Mouse (Mus musculus) heart, embryonic 16.5 days (tissue): ENCODE measurements around the gene Gm973. TPM values are rescaled to one million over a fixed set of nuclear protein-coding genes. Genes with fewer than 3 reads are reported as not detected.

Experiments used
- ATAC-seq: fragments of 200-750 bp; cut with Nextera tagmentation; replicated peaks from 2 replicates; pipeline ENCODE4 v1.8.0; 2017; ENCODE audit warnings: moderate number of reproducible peaks; ENCODE audit not compliant: insufficient read depth, low FRiP score; ENCODE audit errors: extremely low read depth
- H3K27ac ChIP-seq: fragments of 300-500 bp; sonication (generic); 2 replicates; pipeline ENCODE4 v1.5.1; 2014; ENCODE audit warnings: mild to moderate bottlenecking, low read length, control low read depth, moderate library complexity
- H3K27me3 ChIP-seq: fragments of 300-500 bp; sonication (generic); 2 replicates; pipeline ENCODE4 v1.6.1; 2014; ENCODE audit warnings: low read length, mixed read lengths; ENCODE audit not compliant: control insufficient read depth, insufficient read depth
- H3K36me3 ChIP-seq: fragments of 300-500 bp; sonication (generic); 2 replicates; pipeline ENCODE4 v1.6.1; 2014; ENCODE audit not compliant: control insufficient read depth, insufficient read depth
- H3K4me1 ChIP-seq: fragments of 300-500 bp; sonication (generic); 2 replicates; pipeline ENCODE4 v1.6.1; 2014; ENCODE audit warnings: low read length, mixed read lengths; ENCODE audit not compliant: control insufficient read depth, insufficient read depth
- H3K4me2 ChIP-seq: fragments of 300-500 bp; sonication (generic); 2 replicates; pipeline ENCODE4 v1.6.1; 2014; ENCODE audit warnings: low read depth, mild to moderate bottlenecking, control low read depth, low read length
- H3K4me3 ChIP-seq: fragments of 300-500 bp; sonication (generic); 2 replicates; pipeline ENCODE4 v1.5.1; 2014; ENCODE audit warnings: mild to moderate bottlenecking, control low read depth, low read length
- H3K9ac ChIP-seq: fragments of 300-500 bp; sonication (generic); 2 replicates; pipeline ENCODE4 v1.6.1; 2014; ENCODE audit warnings: low read length, control low read depth
- H3K9me3 ChIP-seq: fragments of 300-500 bp; sonication (generic); replicated peaks from 2 replicates; pipeline ENCODE4 v1.6.1; 2016; ENCODE audit warnings: low read length; ENCODE audit not compliant: control insufficient read depth
- WGBS: fragments of 180-500 bp; shearing (Covaris S2); extraction: QIAGEN DNeasy Blood & Tissue Kit; methylation state at CpG from one replicate; pipeline ENCODE4 v1.1.7; 2014; 5-methylcytosine and 5-hydroxymethylcytosine counted together
- polyA plus RNA-seq: library from polyadenylated mRNA; unstranded; fragments of >200 nt; fragmentation: Nextera tagmentation; extraction: Ambion mirVana; gene quantifications from 2 replicates; pipeline ENCODE4 v1.2.1, GENCODE M21; 2015

The Gm973 gene
- polyA plus RNA-seq, 1 experiment from 2014 or later, result 0.41 TPM

GRCm38 (mm10) chr1:59663456-59664135, 147.5 kb downstream of the Gm973 start:
- H3K9ac ChIP-seq, result no peak overlapping the region
- H3K4me1 ChIP-seq, result peaks cover 4% of the 10 kb centered on the region
- no peaks in the 10 kb centered on the region for H3K36me3 ChIP-seq
- H3K4me2 ChIP-seq, result no peak overlapping the region
- 81% methylated on average over 3 of the region's 3 CpGs for WGBS
- ATAC-seq, result no peak
- no peaks in the 10 kb centered on the region for H3K27me3 ChIP-seq
- H3K27ac ChIP-seq, result no peak overlapping the region
- no peak overlapping the region for H3K4me3 ChIP-seq
- H3K9me3 ChIP-seq, result no peaks in the 10 kb centered on the region

GRCm38 (mm10) chr1:59668871-59669270, 152.8 kb downstream of the Gm973 start:
- Histone ChIP-seq H3K36me3 (no peaks in the 10 kb centered on the region), H3K9ac (no peak overlapping the region; the same call in 1 of the 2 replicates), H3K4me1 (peaks cover 17% of the 10 kb centered on the region), H3K27me3 (no peaks in the 10 kb centered on the region), H3K27ac (no peak overlapping the region), H3K4me3 (no peak overlapping the region), H3K9me3 (no peaks in the 10 kb centered on the region), H3K4me2 (no peak overlapping the region)
- ATAC-seq, result no peak
- 86% methylated on average over 2 of the region's 2 CpGs for WGBS

DNA sequence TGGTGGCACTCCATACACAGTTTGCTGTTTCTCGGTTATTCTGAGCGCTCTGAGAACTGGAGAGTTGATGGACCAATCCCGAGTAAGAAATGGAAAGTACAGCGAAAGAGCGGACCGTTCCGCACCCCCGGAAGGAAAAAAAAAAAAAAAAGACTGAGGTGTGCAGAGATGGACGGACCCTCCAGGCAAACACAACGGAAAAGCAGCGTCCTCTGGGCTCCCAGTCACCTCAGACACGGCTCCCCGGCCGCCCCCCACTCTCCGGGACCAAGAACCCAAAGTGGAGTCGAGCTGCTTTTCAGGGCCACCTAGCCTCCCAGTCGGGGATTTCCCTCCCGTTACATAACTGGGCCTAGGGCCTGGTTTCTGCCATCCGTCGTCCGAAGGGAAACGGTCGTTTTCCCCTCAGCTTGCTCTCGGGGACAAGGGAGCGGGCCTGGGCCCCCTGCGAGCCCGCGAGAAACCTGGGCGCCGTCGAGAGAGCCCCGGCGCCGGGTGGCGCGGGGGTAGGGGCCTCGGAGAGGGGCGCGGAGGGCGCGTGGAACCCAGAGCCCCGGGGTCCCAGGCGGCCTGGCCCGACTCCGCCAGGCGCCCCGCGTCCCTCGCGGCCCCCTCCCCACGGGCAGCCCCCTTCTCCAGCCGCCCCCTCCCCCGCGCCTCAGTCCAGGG, 154.0 kb downstream of the Gm973 start:
- Histone ChIP-seq H3K9me3 (no peaks in the 10 kb centered on the region), H3K36me3 (no peaks in the 10 kb centered on the region), H3K4me3 (peak overlapping the region; percentile 76), H3K4me1 (peaks cover 17% of the 10 kb centered on the region), H3K27me3 (no peaks in the 10 kb centered on the region), H3K4me2 (peak overlapping the region; percentile 78), H3K9ac (peak overlapping the region; percentile 98), H3K27ac (peak overlapping the region; percentile 93)
- under 1% methylated on average over 53 of the region's 54 CpGs for WGBS
- peak; percentile 69 for ATAC-seq

DNA sequence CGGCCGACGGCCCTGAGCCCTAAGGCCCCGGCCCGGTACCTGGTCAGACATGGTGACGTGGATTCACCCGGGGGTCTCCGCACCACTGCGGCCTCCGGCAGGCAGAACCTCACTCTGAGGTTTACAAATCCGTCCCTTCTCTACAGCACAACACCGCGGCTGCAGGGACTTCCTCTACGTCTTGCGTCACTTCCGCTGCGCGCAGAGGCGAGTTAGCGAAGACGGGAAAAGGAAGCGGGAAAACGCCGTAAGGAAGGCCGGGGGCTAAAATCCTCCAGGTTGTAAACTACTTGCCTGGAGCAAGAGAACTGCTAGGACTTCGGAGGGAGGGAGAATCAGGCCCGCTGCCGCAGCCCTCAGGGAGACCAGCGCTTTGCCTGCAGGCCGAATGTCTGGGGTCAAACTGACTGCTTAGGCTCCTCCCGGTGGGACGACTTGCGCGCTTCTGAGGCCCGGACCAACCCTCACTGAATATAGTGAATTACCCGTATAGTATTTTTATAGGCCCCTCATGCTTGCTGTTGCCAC, 154.6 kb downstream of the Gm973 start, which contains the start of gene Sumo1:
Sumo1 (minus strand) TSS at position 194 of the 528 bp plus-strand sequence.
- Histone ChIP-seq H3K4me1 (peaks cover 17% of the 10 kb centered on the region), H3K9ac (peak within 1 kb of the TSS; percentile 98), H3K27me3 (no peaks in the 10 kb centered on the region), H3K4me3 (peak within 1 kb of the TSS; percentile 76), H3K36me3 (no peaks in the 10 kb centered on the region), H3K4me2 (peak within 1 kb of the TSS; percentile 93), H3K27ac (peak within 1 kb of the TSS; percentile 93), H3K9me3 (no peaks in the 10 kb centered on the region)
- under 1% methylated on average over 36 of the region's 36 CpGs for WGBS
- ATAC-seq, result peak; percentile 92

GRCm38 (mm10) chr1:59673661-59674060, 157.6 kb downstream of the Gm973 start:
- Histone ChIP-seq H3K4me2 (no peak overlapping the region), H3K27ac (no peak overlapping the region), H3K9ac (no peak overlapping the region), H3K4me3 (no peak overlapping the region), H3K36me3 (no peaks in the 10 kb centered on the region), H3K27me3 (no peaks in the 10 kb centered on the region), H3K4me1 (peaks cover 12% of the 10 kb centered on the region), H3K9me3 (no peaks in the 10 kb centered on the region)
- no peak for ATAC-seq
- WGBS, result 93% methylated on average over 2 of the region's 2 CpGs

DNA sequence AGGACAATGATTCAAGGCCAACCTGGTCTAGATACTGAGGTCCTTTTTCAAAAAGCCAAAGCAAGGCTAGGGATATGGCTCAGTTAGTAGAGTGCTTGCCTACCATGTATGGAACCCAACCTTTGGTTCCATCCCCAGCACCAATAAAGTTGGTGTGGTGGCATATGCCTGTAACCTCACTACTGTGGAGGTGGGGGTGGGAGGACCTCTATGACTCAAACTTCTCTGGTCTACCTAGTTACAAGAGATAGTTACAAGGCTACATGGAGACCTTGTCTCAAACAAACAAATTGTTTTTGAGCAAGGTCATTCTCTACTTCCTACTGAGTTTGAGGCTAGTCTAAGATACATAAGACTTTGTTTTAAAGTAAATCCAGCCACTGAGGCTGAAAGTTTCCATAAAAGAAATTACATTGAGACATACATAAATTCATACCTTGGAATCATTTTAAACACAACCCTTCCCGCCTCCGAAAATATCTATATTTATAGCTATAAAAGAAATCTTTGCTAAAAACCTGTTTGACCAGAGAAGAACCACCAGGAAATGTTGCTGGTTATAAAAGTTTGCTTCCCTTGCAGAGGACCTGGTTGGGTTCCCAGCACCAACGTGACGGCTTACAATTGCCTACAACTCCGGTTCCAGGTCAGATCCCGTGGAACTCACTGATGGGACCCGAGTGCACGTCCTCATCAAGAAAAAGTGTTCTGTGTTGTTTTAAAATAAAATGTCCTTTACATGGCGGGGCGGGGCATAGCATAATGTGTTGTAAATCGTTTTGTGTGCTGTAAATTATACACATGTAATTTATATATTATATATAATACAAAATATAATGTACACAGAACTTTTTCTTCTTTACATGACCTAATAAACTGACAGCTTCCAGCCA, 168.1 kb downstream of the Gm973 start:
- ATAC-seq, result no peak
- 11% methylated on average over 11 of the region's 11 CpGs for WGBS
- H3K27ac ChIP-seq, result peak overlapping the region; percentile 71

DNA sequence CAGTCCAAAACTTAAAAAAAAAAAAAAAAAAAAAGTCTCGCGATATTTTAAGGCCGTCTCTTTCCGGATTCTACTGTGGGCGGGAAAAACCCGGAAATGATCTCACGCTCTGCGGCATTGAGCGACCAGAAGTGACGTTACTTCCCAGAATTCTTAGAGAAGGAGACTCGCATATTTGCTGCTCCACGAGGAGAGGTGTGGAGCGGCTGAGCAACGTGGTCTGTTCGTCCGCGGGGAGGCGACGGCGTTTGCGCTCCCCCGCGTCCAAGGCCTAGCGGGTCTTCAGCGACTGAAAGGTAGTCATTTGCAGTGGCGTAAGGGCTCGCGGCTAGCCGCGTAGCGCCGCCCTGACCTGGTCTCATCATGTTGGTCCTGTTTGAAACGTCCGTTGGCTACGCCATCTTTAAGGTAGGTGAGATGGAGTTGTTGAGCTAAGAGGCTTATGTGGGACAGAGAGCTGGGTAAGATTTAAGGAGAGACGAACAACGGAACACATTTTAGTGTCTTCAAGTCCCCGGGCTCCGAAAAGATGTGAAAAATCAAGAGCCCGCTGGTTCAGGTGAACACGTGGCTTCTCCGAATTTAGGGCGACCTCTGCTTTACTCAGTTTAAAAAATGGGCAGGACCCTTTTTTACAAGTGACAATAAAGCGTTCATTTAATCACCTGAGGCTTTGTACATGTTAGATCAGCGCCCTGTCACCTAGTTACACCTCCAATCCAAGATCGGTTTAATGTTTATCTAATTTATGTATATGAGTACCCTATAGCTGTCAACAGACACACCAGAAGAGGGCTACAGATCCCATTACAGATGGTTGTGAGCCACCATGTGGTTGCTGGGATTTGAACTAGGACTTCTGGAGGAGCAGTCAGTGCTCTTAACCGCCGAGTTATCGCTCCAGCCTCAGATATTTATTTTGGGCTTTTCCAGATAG, 169.0 kb downstream of the Gm973 start, which contains the start of gene Nop58:
Nop58 (plus strand) TSS at position 153 of the 937 bp plus-strand sequence.
- Histone ChIP-seq H3K36me3 (peaks cover 5% of the 10 kb centered on the region), H3K4me2 (peak within 1 kb of the TSS; percentile 90), H3K27ac (peak within 1 kb of the TSS; percentile 90), H3K27me3 (no peaks in the 10 kb centered on the region; the same call in 1 of the 2 replicates), H3K9me3 (no peaks in the 10 kb centered on the region), H3K9ac (peak within 1 kb of the TSS; percentile 83), H3K4me3 (peak within 1 kb of the TSS; percentile 81), H3K4me1 (peaks cover 16% of the 10 kb centered on the region)
- WGBS, result under 1% methylated on average over 49 of the region's 49 CpGs
- peak; percentile 95 for ATAC-seq

More for the DNA sequence above, 168.1 kb downstream of the Gm973 start:
- peak overlapping the region; percentile 55 for H3K4me3 ChIP-seq
- no peaks in the 10 kb centered on the region for H3K36me3 ChIP-seq
- H3K9ac ChIP-seq, result peak overlapping the region; percentile 75
- no peaks in the 10 kb centered on the region; the same call in 1 of the 2 replicates for H3K27me3 ChIP-seq
- H3K4me2 ChIP-seq, result peak overlapping the region; percentile 88
- H3K4me1 ChIP-seq, result peaks cover 16% of the 10 kb centered on the region
- H3K9me3 ChIP-seq, result no peaks in the 10 kb centered on the region
